Mouse (Mus musculus): ENCODE data around the gene Gpr4. TPM values are rescaled to one million over a fixed set of nuclear protein-coding genes. Genes with fewer than 3 reads are reported as not detected.

Gene Gpr4
- total RNA-seq, 1 experiment = 3.8 TPM

GRCm38 (mm10) chr7:19234652-19235051 lies 22.3 kb downstream of the Gpr4 start:
- Histone ChIP-seq H3K27ac (ENCODE audit: insufficient read depth, low read depth, low read length, poor library complexity, severe bottlenecking) (no peak overlapping the region), H3K4me1 (ENCODE audit: control insufficient read depth in 2 of 2, insufficient read depth in 2 of 2, low read length in 2 of 2, poor library complexity in 1 of 2) (peaks cover 0 to 3% of the 10 kb centered on the region in 2 experiments; a peak in 1 of 4 replicates), H3K4me3 (ENCODE audit: insufficient read depth in 1 of 2, low read depth in 1 of 2, low read length in 2 of 2, poor library complexity in 1 of 2, severe bottlenecking in 1 of 2) (no peak overlapping the region), H3K9me3 (ENCODE audit: control insufficient read depth, insufficient read depth, low read depth, low read length) (no peaks in the 10 kb centered on the region), H3K9ac (ENCODE audit: insufficient read depth, low read depth, low read length, poor library complexity, severe bottlenecking) (no peak overlapping the region), H3K36me3 (ENCODE audit: control insufficient read depth, insufficient read depth, low read length, poor library complexity, severe bottlenecking) (peaks cover 2% of the 10 kb centered on the region; the same call in 1 of the 2 replicates)
- in situ Hi-C loops (cut with MboI; ENCODE audit: low sequenced_read_pairs in 2 of 2, unreplicated experiment in 2 of 2) = no loop called here
- DNase-seq (ENCODE audit: low read depth, low spot score) = no peak
- TF ChIP-seq ZC3H11A (IDR thresholded peaks at IDR 0.05; ENCODE audit: borderline replicate concordance, low read depth, low read length) (no peak), MAFK (IDR thresholded peaks at IDR 0.05; ENCODE audit: insufficient read depth, low read depth, low read length) (no peak), CHD2 (IDR thresholded peaks at IDR 0.05; ENCODE audit: low read depth, low read length) (no peak), HCFC1 (IDR thresholded peaks at IDR 0.05; ENCODE audit: borderline replicate concordance, insufficient read depth, low read length) (no peak), ZNF384 (IDR thresholded peaks at IDR 0.05; ENCODE audit: low read depth, low read length) (no peak)

- DNase-seq (ENCODE audit: low read depth, low spot score) = no peak
- TF ChIP-seq ZNF384 (IDR thresholded peaks at IDR 0.05; ENCODE audit: low read depth, low read length) (no peak), ZC3H11A (IDR thresholded peaks at IDR 0.05; ENCODE audit: borderline replicate concordance, low read depth, low read length) (no peak), MAFK (IDR thresholded peaks at IDR 0.05; ENCODE audit: insufficient read depth, low read depth, low read length) (no peak), CHD2 (IDR thresholded peaks at IDR 0.05; ENCODE audit: low read depth, low read length) (no peak), HCFC1 (IDR thresholded peaks at IDR 0.05; ENCODE audit: borderline replicate concordance, insufficient read depth, low read length) (no peak)
- Histone ChIP-seq H3K9ac (ENCODE audit: insufficient read depth, low read depth, low read length, poor library complexity, severe bottlenecking) (no peak overlapping the region), H3K36me3 (ENCODE audit: control insufficient read depth, insufficient read depth, low read length, poor library complexity, severe bottlenecking) (peaks cover 2% of the 10 kb centered on the region; the same call in 1 of the 2 replicates), H3K4me3 (ENCODE audit: insufficient read depth in 1 of 2, low read depth in 1 of 2, low read length in 2 of 2, poor library complexity in 1 of 2, severe bottlenecking in 1 of 2) (no peak overlapping the region), H3K27ac (ENCODE audit: insufficient read depth, low read depth, low read length, poor library complexity, severe bottlenecking) (no peak overlapping the region), H3K9me3 (ENCODE audit: control insufficient read depth, insufficient read depth, low read depth, low read length) (no peaks in the 10 kb centered on the region), H3K4me1 (ENCODE audit: control insufficient read depth in 2 of 2, insufficient read depth in 2 of 2, low read length in 2 of 2, poor library complexity in 1 of 2) (peaks cover 0 to 7% of the 10 kb centered on the region in 2 experiments; a peak in 2 of 4 replicates)
- in situ Hi-C loops (cut with MboI; ENCODE audit: low sequenced_read_pairs in 2 of 2, unreplicated experiment in 2 of 2) = no loop called here
Measured at GRCm38 (mm10) chr7:19235092-19235671, 22.8 kb downstream of the Gpr4 start.

- Histone ChIP-seq H3K27ac (ENCODE audit: insufficient read depth, low read depth, low read length, poor library complexity, severe bottlenecking) (no peak overlapping the region), H3K36me3 (ENCODE audit: control insufficient read depth, insufficient read depth, low read length, poor library complexity, severe bottlenecking) (no peaks in the 10 kb centered on the region), H3K4me3 (ENCODE audit: insufficient read depth in 1 of 2, low read depth in 1 of 2, low read length in 2 of 2, poor library complexity in 1 of 2, severe bottlenecking in 1 of 2) (no peak overlapping the region), H3K9ac (ENCODE audit: insufficient read depth, low read depth, low read length, poor library complexity, severe bottlenecking) (no peak overlapping the region), H3K4me1 (ENCODE audit: control insufficient read depth in 2 of 2, insufficient read depth in 2 of 2, low read length in 2 of 2, poor library complexity in 1 of 2) (peaks cover 4 to 12% of the 10 kb centered on the region in 2 experiments; a peak in 3 of 4 replicates), H3K9me3 (ENCODE audit: control insufficient read depth, insufficient read depth, low read depth, low read length) (no peaks in the 10 kb centered on the region)
- in situ Hi-C loops (cut with MboI; ENCODE audit: low sequenced_read_pairs in 2 of 2, unreplicated experiment in 2 of 2) = no loop called here
- no peak for DNase-seq (ENCODE audit: low read depth, low spot score)
- TF ChIP-seq ZNF384 (IDR thresholded peaks at IDR 0.05; ENCODE audit: low read depth, low read length) = no peak
- TF ChIP-seq HCFC1 (IDR thresholded peaks at IDR 0.05; ENCODE audit: borderline replicate concordance, insufficient read depth, low read length) = no peak
- TF ChIP-seq ZC3H11A (IDR thresholded peaks at IDR 0.05; ENCODE audit: borderline replicate concordance, low read depth, low read length) = no peak
- TF ChIP-seq MAFK (IDR thresholded peaks at IDR 0.05; ENCODE audit: insufficient read depth, low read depth, low read length) = no peak
- no peak for TF ChIP-seq CHD2 (IDR thresholded peaks at IDR 0.05; ENCODE audit: low read depth, low read length)
Measured at GRCm38 (mm10) chr7:19236411-19236810, 24.1 kb downstream of the Gpr4 start.

GRCm38 (mm10) chr7:19238344-19238743 lies 26.0 kb downstream of the Gpr4 start:
- no peaks in the 10 kb centered on the region for H3K9me3 ChIP-seq (ENCODE audit: control insufficient read depth, insufficient read depth, low read depth, low read length)
- no peaks in the 10 kb centered on the region for H3K36me3 ChIP-seq (ENCODE audit: control insufficient read depth, insufficient read depth, low read length, poor library complexity, severe bottlenecking)
- peaks cover 4 to 12% of the 10 kb centered on the region in 2 experiments; a peak in 3 of 4 replicates for H3K4me1 ChIP-seq (ENCODE audit: control insufficient read depth in 2 of 2, insufficient read depth in 2 of 2, low read length in 2 of 2, poor library complexity in 1 of 2)
- no peak for DNase-seq (ENCODE audit: low read depth, low spot score)
- no peak overlapping the region for H3K27ac ChIP-seq (ENCODE audit: insufficient read depth, low read depth, low read length, poor library complexity, severe bottlenecking)
- no peak overlapping the region for H3K9ac ChIP-seq (ENCODE audit: insufficient read depth, low read depth, low read length, poor library complexity, severe bottlenecking)
- no peak overlapping the region for H3K4me3 ChIP-seq (ENCODE audit: insufficient read depth in 1 of 2, low read depth in 1 of 2, low read length in 2 of 2, poor library complexity in 1 of 2, severe bottlenecking in 1 of 2)
- TF ChIP-seq ZNF384 (IDR thresholded peaks at IDR 0.05; ENCODE audit: low read depth, low read length) (no peak), CHD2 (IDR thresholded peaks at IDR 0.05; ENCODE audit: low read depth, low read length) (no peak), ZC3H11A (IDR thresholded peaks at IDR 0.05; ENCODE audit: borderline replicate concordance, low read depth, low read length) (no peak), HCFC1 (IDR thresholded peaks at IDR 0.05; ENCODE audit: borderline replicate concordance, insufficient read depth, low read length) (no peak), MAFK (IDR thresholded peaks at IDR 0.05; ENCODE audit: insufficient read depth, low read depth, low read length) (no peak)
- in situ Hi-C loops (cut with MboI; ENCODE audit: low sequenced_read_pairs in 2 of 2, unreplicated experiment in 2 of 2) = no loop called here
